Mouse (Mus musculus) testis, adult 2 months (tissue): ENCODE measurements around the gene Faxc.

ENCODE experiments used
- CTCF ChIP-seq: fragments of 200-500 bp; IDR thresholded peaks from 2 replicates; pipeline ENCODE4 v1.5.1; 2012; ENCODE audit warnings: low read depth, mild to moderate bottlenecking, inconsistent platforms, low read length, moderate library complexity; ENCODE audit not compliant: control insufficient read depth, insufficient read depth, insufficient replicate concordance
- POLR2A ChIP-seq: fragments of 200-500 bp; IDR thresholded peaks from 2 replicates; pipeline ENCODE4 v1.6.1; 2012; ENCODE audit warnings: low read depth, mild to moderate bottlenecking, inconsistent platforms, low read length, moderate library complexity; ENCODE audit not compliant: control insufficient read depth

DNA sequence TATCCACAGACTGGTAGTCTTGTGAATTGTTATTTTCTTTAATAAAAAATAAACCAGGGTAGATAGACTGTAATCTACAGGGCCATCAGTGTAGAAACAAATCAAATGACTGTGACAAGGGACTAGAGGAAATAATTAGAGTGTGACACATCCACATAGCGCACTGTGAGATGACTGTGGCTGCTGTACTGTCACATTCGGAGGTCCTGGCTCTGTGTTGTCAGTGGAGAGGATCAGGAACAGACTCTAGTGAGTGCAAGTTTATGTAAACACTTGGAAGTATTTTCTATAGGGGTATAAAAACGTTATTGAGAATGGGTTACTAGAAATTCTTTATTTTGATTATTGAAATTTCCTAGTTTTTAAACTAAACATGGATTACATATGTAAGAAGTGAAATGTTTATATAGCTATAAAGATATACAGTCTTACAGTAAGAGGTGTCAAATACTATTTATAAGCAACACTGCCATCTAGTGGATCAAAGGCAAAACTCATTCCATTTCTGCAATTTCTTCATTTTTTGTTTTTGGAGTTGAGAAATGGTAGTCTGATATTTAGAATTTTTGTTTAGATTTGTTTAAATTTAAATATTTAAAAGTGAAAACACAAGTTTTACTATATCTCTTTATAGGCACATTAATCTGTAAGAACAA lies 59.6 kb downstream of the Faxc start:
- TF ChIP-seq CTCF (no peak), POLR2A (no peak)
